Mouse (Mus musculus) cerebellum, adult 11-12 months (tissue): ENCODE results near the gene Canx.

Experiments
- DNase-seq: peaks from one replicate; pipeline ENCODE4 v3.0.0; 2022

Canx gene

GRCm38 (mm10) chr11:50272819-50273218, 52.7 kb downstream of the Canx start:
- DNase-seq, result no peak

- no peak for DNase-seq
These were observed 55.6 kb downstream of the Canx start for GRCm38 (mm10) chr11:50269885-50270284.

GRCm38 (mm10) chr11:50269163-50269562, 56.3 kb downstream of the Canx start:
- DNase-seq, result no peak

- DNase-seq, result no peak
These were observed 58.5 kb downstream of the Canx start for GRCm38 (mm10) chr11:50266997-50267396.

- DNase-seq, result no peak
These were observed 59.5 kb downstream of the Canx start for GRCm38 (mm10) chr11:50265931-50266330.

GRCm38 (mm10) chr11:50263198-50263597, 62.3 kb downstream of the Canx start:
- DNase-seq, result no peak

GRCm38 (mm10) chr11:50262020-50262419, 63.5 kb downstream of the Canx start:
- DNase-seq, result no peak

GRCm38 (mm10) chr11:50258310-50258709, 67.2 kb downstream of the Canx start:
- DNase-seq, result no peak

- DNase-seq, result no peak
These were observed 68.9 kb downstream of the Canx start for GRCm38 (mm10) chr11:50256615-50257014.

GRCm38 (mm10) chr11:50254010-50254580, 71.4 kb downstream of the Canx start:
- DNase-seq, result peak; percentile 52

GRCm38 (mm10) chr11:50253393-50253792, 72.1 kb downstream of the Canx start:
- DNase-seq, result no peak

- DNase-seq, result no peak
These were observed 72.7 kb downstream of the Canx start for GRCm38 (mm10) chr11:50252684-50253265.

GRCm38 (mm10) chr11:50252166-50252565, 73.3 kb downstream of the Canx start:
- DNase-seq, result no peak

- DNase-seq, result no peak
These were observed 76.9 kb downstream of the Canx start for GRCm38 (mm10) chr11:50248473-50249171.

GRCm38 (mm10) chr11:50245269-50245668, 80.2 kb downstream of the Canx start:
- no peak for DNase-seq
